Mouse (Mus musculus): ENCODE results near the gene Rps6ka4. TPM values are rescaled to one million over a fixed set of nuclear protein-coding genes. Genes with fewer than 3 reads are reported as not detected.

The Rps6ka4 gene
- polyA plus RNA-seq (2014; fragmentation: Nextera tagmentation; extraction: Ambion mirVana): 5.2 and 5.8 TPM in 2 replicates

DNA sequence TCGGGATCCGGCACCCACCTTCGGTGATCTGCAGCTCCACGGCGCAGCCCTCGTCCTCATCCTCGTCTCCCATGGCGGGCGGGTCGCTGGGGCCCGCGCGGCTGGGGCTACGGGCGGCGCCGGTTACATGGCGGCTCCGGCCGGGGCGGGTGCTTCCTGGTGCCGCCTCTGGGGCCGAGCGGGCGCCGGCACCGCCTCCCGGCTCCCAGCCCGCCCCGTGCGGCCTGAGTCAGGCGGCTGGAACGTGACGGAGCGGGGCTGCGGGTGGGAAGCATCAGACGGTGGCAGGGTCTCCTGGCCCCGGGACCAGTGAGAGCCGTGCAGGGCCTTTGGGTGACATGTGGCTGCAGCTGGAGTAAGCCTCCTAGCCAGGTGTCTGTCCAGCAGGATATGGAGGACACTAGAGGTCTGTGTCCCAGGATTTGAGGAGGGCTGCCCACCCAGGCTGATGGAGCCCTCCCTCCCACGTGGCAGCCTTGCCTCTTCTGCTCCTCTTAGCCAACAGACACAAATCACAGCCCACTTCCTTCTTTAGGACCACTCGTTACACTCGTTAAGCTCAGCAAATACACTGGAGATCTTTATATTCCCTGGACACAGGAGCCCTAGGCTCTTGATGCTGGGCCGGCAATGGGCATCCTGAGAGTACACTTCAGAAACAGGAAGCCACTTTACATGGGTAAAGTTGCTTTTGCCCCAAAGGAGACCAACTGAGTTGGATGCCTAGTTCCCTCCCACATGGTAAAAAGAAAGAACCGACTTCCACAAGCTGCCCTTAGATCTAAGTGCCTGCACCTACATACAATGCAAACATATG lies at the start of gene Rps6ka4:
Rps6ka4 (minus strand) TSS at position 162 of the 817 bp plus-strand sequence.
- Histone ChIP-seq H3K4me3 (ENCODE audit: low read depth, low read length) (peak within 1 kb of the TSS; percentile 54), H3K27me3 (ENCODE audit: control insufficient read depth, insufficient read depth, low read length) (peaks cover 41% of the 10 kb centered on the region), H3K36me3 (ENCODE audit: control insufficient read depth, insufficient read depth, low read length) (no peaks in the 10 kb centered on the region), H3K27ac (ENCODE audit: low read depth, low read length) (no peak within 1 kb of the TSS), H3K4me1 (replicated peaks; ENCODE audit: control insufficient read depth, insufficient read depth, low read length) (peaks cover 9% of the 10 kb centered on the region), H3K9me3 (ENCODE audit: control insufficient read depth, low read length) (no peaks in the 10 kb centered on the region), H3K4me2 (replicated peaks; ENCODE audit: low read depth, low read length) (peak within 1 kb of the TSS; percentile 97), H3K9ac (ENCODE audit: low read depth, low read length) (peak within 1 kb of the TSS; percentile 53)
- 3% methylated on average over 41 of the region's 44 CpGs for WGBS
- DNase-seq (ENCODE audit: low spot score): peak; percentile 71
- ATAC-seq (ENCODE audit: low FRiP score): peak; percentile 76

DNA sequence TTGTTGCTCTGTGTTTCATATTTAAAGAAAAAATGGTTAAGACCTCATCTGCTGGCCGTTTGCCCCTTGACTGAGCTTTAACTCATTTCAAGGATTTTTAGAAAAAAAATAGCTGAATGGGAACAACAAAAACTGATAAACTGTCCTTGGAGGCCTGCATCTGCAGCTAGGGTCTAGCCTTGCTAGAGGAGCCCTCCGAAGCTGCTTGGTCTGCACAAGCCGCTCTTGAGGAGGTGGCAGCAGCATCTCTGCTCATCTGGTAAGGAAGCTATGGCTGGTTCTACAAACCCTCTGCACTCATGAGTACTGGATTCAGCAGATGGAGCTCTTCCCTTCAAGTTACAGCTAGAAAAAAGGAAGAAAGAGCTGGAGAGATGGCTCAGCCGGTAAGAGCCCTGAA lies 37.5 kb upstream of the Rps6ka4 start:
- no peaks in the 10 kb centered on the region for H3K27me3 ChIP-seq (ENCODE audit: control insufficient read depth, insufficient read depth, low read length)
- 0 out of 2 replicates have a peak, but pooled peaks cover 3% of the 10 kb centered on the region for H3K9me3 ChIP-seq (ENCODE audit: control insufficient read depth, low read length)
- ATAC-seq (ENCODE audit: low FRiP score): no peak
- no peaks in the 10 kb centered on the region for H3K36me3 ChIP-seq (ENCODE audit: control insufficient read depth, insufficient read depth, low read length)
- no peak overlapping the region for H3K4me3 ChIP-seq (ENCODE audit: low read depth, low read length)
- no peak overlapping the region for H3K4me2 ChIP-seq (replicated peaks; ENCODE audit: low read depth, low read length)
- H3K9ac ChIP-seq (ENCODE audit: low read depth, low read length): no peak overlapping the region
- WGBS: 84% methylated on average over 4 of the region's 4 CpGs
- no peak for DNase-seq (ENCODE audit: low spot score)
- no peak overlapping the region for H3K27ac ChIP-seq (ENCODE audit: low read depth, low read length)
- H3K4me1 ChIP-seq (replicated peaks; ENCODE audit: control insufficient read depth, insufficient read depth, low read length): no peaks in the 10 kb centered on the region

DNA sequence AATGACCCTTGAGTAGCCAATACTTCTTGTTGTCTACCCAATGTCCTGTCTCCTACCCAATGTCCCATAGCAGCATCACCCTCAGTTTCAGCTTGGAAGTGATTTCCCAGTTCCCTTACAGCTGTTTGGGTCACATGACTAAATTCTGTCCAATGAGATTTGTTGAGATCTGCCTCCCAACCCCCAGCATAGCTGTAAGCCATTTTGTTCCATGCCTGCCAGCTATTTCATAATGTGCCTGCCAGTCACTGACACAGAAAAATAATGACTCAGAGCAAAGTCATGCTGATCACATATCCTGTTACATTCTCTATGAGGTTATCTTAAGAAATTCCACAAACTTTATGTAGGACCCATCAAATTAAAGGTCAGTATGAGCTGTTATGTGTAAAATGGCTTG lies 36.4 kb upstream of the Rps6ka4 start:
- H3K27ac ChIP-seq (ENCODE audit: low read depth, low read length): no peak overlapping the region
- no peak overlapping the region for H3K4me3 ChIP-seq (ENCODE audit: low read depth, low read length)
- H3K9ac ChIP-seq (ENCODE audit: low read depth, low read length): no peak overlapping the region
- H3K4me1 ChIP-seq (replicated peaks; ENCODE audit: control insufficient read depth, insufficient read depth, low read length): no peaks in the 10 kb centered on the region
- no peaks in the 10 kb centered on the region for H3K36me3 ChIP-seq (ENCODE audit: control insufficient read depth, insufficient read depth, low read length)
- H3K4me2 ChIP-seq (replicated peaks; ENCODE audit: low read depth, low read length): no peak overlapping the region
- DNase-seq (ENCODE audit: low spot score) (no peak), ATAC-seq (ENCODE audit: low FRiP score) (no peak)
- 0 out of 2 replicates have a peak, but pooled peaks cover 3% of the 10 kb centered on the region for H3K9me3 ChIP-seq (ENCODE audit: control insufficient read depth, low read length)
- no peaks in the 10 kb centered on the region for H3K27me3 ChIP-seq (ENCODE audit: control insufficient read depth, insufficient read depth, low read length)

GRCm38 (mm10) chr19:6875834-6876233 lies 35.4 kb upstream of the Rps6ka4 start:
- no peaks in the 10 kb centered on the region for H3K27me3 ChIP-seq (ENCODE audit: control insufficient read depth, insufficient read depth, low read length)
- H3K36me3 ChIP-seq (ENCODE audit: control insufficient read depth, insufficient read depth, low read length): no peaks in the 10 kb centered on the region
- no peak overlapping the region for H3K27ac ChIP-seq (ENCODE audit: low read depth, low read length)
- no peak overlapping the region for H3K4me2 ChIP-seq (replicated peaks; ENCODE audit: low read depth, low read length)
- no peak overlapping the region for H3K4me3 ChIP-seq (ENCODE audit: low read depth, low read length)
- no peaks in the 10 kb centered on the region for H3K4me1 ChIP-seq (replicated peaks; ENCODE audit: control insufficient read depth, insufficient read depth, low read length)
- 0 out of 2 replicates have a peak, but pooled peaks cover 3% of the 10 kb centered on the region for H3K9me3 ChIP-seq (ENCODE audit: control insufficient read depth, low read length)
- no peak for DNase-seq (ENCODE audit: low spot score)
- no peak for ATAC-seq (ENCODE audit: low FRiP score)
- 87% methylated on average over 6 of the region's 6 CpGs for WGBS
- H3K9ac ChIP-seq (ENCODE audit: low read depth, low read length): no peak overlapping the region

DNA sequence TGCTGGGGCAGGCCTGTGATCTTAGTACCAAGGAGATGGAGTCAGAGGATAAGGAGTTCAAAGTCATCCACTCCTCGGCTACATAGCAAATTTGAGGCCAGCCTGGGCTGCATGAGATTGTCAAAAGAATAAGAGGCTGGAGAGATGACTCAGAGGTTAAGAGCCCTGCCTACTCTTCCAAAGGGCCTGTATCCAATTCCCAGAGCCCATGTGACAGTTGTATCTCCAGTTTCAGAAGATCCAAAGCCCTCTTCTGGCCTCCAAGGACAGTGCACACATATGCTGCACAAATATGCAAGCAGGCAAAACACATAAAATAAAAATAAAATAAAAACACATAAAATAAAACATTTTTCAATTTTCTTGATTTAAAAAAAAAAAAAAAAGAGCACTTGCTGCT lies 33.8 kb upstream of the Rps6ka4 start:
- no peak for ATAC-seq (ENCODE audit: low FRiP score)
- Histone ChIP-seq H3K4me2 (replicated peaks; ENCODE audit: low read depth, low read length) (no peak overlapping the region), H3K27ac (ENCODE audit: low read depth, low read length) (no peak overlapping the region), H3K9me3 (ENCODE audit: control insufficient read depth, low read length) (no peaks in the 10 kb centered on the region), H3K36me3 (ENCODE audit: control insufficient read depth, insufficient read depth, low read length) (no peaks in the 10 kb centered on the region), H3K9ac (ENCODE audit: low read depth, low read length) (no peak overlapping the region), H3K4me1 (replicated peaks; ENCODE audit: control insufficient read depth, insufficient read depth, low read length) (no peaks in the 10 kb centered on the region), H3K4me3 (ENCODE audit: low read depth, low read length) (no peak overlapping the region), H3K27me3 (ENCODE audit: control insufficient read depth, insufficient read depth, low read length) (no peaks in the 10 kb centered on the region)
- no peak for DNase-seq (ENCODE audit: low spot score)
- 89% methylated on average over 1 of the region's 1 CpGs for WGBS

DNA sequence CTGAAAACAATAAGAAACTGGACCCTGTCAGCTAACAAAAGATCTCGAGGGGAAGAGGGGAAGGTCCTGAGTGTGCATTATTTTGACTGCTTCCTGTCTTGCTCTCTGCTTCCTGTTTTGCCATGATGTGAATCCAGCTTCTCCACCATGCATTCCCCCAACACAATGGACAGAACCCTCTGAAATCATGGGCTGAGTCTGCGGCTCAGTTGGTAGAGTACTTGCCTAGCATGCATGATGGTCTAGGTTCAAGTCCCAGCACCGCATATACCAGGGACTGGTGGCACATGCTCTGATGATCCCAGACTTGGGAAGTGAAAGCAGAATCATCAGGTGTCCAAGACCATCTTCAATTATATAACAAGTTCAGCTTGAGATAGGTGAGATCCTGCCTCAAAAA lies 32.3 kb upstream of the Rps6ka4 start:
- ATAC-seq (ENCODE audit: low FRiP score): no peak
- Histone ChIP-seq H3K4me3 (ENCODE audit: low read depth, low read length) (no peak overlapping the region), H3K4me1 (replicated peaks; ENCODE audit: control insufficient read depth, insufficient read depth, low read length) (no peaks in the 10 kb centered on the region), H3K27me3 (ENCODE audit: control insufficient read depth, insufficient read depth, low read length) (no peaks in the 10 kb centered on the region), H3K9ac (ENCODE audit: low read depth, low read length) (no peak overlapping the region), H3K9me3 (ENCODE audit: control insufficient read depth, low read length) (no peaks in the 10 kb centered on the region), H3K36me3 (ENCODE audit: control insufficient read depth, insufficient read depth, low read length) (no peaks in the 10 kb centered on the region), H3K4me2 (replicated peaks; ENCODE audit: low read depth, low read length) (no peak overlapping the region), H3K27ac (ENCODE audit: low read depth, low read length) (no peak overlapping the region)
- WGBS: 78% methylated on average over 3 of the region's 3 CpGs
- DNase-seq (ENCODE audit: low spot score): no peak

DNA sequence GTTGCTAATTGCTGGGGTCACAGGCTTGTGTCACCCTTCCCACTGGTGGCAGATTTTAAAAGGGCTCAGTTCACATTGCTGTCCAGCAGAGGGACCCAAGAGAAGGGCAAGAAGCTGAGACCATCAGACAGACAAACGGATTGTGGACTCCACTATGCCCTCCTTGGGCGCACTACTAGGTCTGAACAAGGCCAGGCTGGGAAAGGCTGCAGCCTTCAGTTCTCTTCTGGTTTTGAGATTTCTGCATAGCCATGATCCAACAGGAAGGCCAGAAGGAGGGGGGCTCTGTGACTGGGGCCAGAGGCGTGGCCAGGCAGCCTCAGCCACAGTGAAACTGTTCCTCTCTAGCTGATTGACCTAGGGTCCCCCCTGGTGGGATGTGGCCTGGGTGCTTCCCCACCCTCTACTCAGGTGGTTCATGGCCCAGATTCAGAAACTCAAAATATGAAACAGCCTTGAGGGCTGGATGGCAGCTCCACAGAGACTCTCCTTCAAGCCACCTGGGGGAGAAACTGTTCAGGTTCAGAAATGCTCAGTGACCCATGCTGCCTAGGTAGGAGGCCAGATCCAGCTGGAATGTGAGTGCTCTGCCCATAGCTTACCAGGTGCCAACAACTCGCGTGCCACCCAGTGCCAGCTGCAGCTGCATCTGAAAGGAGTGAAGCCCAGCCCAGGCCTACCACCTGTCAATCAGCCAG lies 31.3 kb upstream of the Rps6ka4 start:
- peak; percentile 25 for DNase-seq (ENCODE audit: low spot score)
- Histone ChIP-seq H3K27me3 (ENCODE audit: control insufficient read depth, insufficient read depth, low read length) (no peaks in the 10 kb centered on the region), H3K36me3 (ENCODE audit: control insufficient read depth, insufficient read depth, low read length) (no peaks in the 10 kb centered on the region), H3K9ac (ENCODE audit: low read depth, low read length) (no peak overlapping the region), H3K4me3 (ENCODE audit: low read depth, low read length) (no peak overlapping the region), H3K27ac (ENCODE audit: low read depth, low read length) (no peak overlapping the region), H3K9me3 (ENCODE audit: control insufficient read depth, low read length) (no peaks in the 10 kb centered on the region), H3K4me2 (replicated peaks; ENCODE audit: low read depth, low read length) (no peak overlapping the region), H3K4me1 (replicated peaks; ENCODE audit: control insufficient read depth, insufficient read depth, low read length) (no peaks in the 10 kb centered on the region)
- 59% methylated on average over 5 of the region's 5 CpGs for WGBS
- no peak for ATAC-seq (ENCODE audit: low FRiP score)

GRCm38 (mm10) chr19:6869355-6869754 lies 28.9 kb upstream of the Rps6ka4 start:
- Histone ChIP-seq H3K4me1 (replicated peaks; ENCODE audit: control insufficient read depth, insufficient read depth, low read length) (no peaks in the 10 kb centered on the region), H3K4me2 (replicated peaks; ENCODE audit: low read depth, low read length) (no peak overlapping the region), H3K27ac (ENCODE audit: low read depth, low read length) (no peak overlapping the region), H3K9me3 (ENCODE audit: control insufficient read depth, low read length) (no peaks in the 10 kb centered on the region), H3K9ac (ENCODE audit: low read depth, low read length) (no peak overlapping the region), H3K27me3 (ENCODE audit: control insufficient read depth, insufficient read depth, low read length) (no peaks in the 10 kb centered on the region), H3K4me3 (ENCODE audit: low read depth, low read length) (no peak overlapping the region), H3K36me3 (ENCODE audit: control insufficient read depth, insufficient read depth, low read length) (no peaks in the 10 kb centered on the region)
- ATAC-seq (ENCODE audit: low FRiP score) (no peak), DNase-seq (ENCODE audit: low spot score) (no peak)
- 9% methylated on average over 5 of the region's 5 CpGs for WGBS

- Histone ChIP-seq H3K4me2 (replicated peaks; ENCODE audit: low read depth, low read length) (no peak overlapping the region), H3K36me3 (ENCODE audit: control insufficient read depth, insufficient read depth, low read length) (no peaks in the 10 kb centered on the region), H3K27me3 (ENCODE audit: control insufficient read depth, insufficient read depth, low read length) (no peaks in the 10 kb centered on the region), H3K9me3 (ENCODE audit: control insufficient read depth, low read length) (no peaks in the 10 kb centered on the region), H3K4me1 (replicated peaks; ENCODE audit: control insufficient read depth, insufficient read depth, low read length) (no peaks in the 10 kb centered on the region), H3K9ac (ENCODE audit: low read depth, low read length) (no peak overlapping the region), H3K27ac (ENCODE audit: low read depth, low read length) (no peak overlapping the region), H3K4me3 (ENCODE audit: low read depth, low read length) (no peak overlapping the region)
- no peak for ATAC-seq (ENCODE audit: low FRiP score)
- WGBS: 92% methylated on average over 4 of the region's 4 CpGs
- DNase-seq (ENCODE audit: low spot score): no peak
Measured at GRCm38 (mm10) chr19:6861451-6861850, 21.0 kb upstream of the Rps6ka4 start.
